Mouse (Mus musculus): ENCODE data around the gene Naa35. TPM values are rescaled to one million over a fixed set of nuclear protein-coding genes. Genes with fewer than 3 reads are reported as not detected.

Naa35 gene
- polyA plus RNA-seq, 1 experiment from 2014 or later, result 105 TPM

DNA sequence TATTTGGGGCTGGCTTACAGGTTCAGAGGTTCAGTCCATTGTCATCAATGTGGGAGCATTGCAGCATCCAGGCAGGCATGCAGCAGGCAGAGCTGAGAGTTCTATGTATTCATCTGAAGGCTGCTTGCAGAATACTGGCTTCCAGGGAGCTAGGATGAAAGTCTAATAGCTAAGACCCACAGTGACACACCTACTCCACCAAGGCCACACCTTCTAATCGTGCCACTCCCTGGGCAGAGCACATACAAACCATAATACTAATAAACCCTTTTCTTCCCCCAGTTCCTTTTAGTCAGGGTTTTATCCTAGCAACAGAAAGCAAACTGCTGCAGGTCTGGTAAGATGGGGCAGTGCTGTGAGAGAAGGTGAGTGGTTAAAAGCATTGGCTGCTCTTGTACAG is 7.6 kb downstream of the Naa35 start:
- Histone ChIP-seq H3K4me2 (replicated peaks; ENCODE audit: low read depth, low read length) (no peak overlapping the region), H3K9me3 (ENCODE audit: low read length) (no peaks in the 10 kb centered on the region), H3K27me3 (ENCODE audit: insufficient read depth, low read length) (no peaks in the 10 kb centered on the region), H3K27ac (ENCODE audit: low read length) (no peak overlapping the region), H3K9ac (replicated peaks; ENCODE audit: low read length) (no peak overlapping the region), H3K4me1 (ENCODE audit: insufficient read depth, low read length) (peaks cover 5% of the 10 kb centered on the region), H3K36me3 (ENCODE audit: insufficient read depth, low read length) (peaks cover 34% of the 10 kb centered on the region), H3K4me3 (ENCODE audit: low read length) (no peak overlapping the region)
- ATAC-seq (ENCODE audit: low FRiP score, low TSS enrichment), result no peak
- WGBS, result 84% methylated on average over 1 of the region's 1 CpGs

DNA sequence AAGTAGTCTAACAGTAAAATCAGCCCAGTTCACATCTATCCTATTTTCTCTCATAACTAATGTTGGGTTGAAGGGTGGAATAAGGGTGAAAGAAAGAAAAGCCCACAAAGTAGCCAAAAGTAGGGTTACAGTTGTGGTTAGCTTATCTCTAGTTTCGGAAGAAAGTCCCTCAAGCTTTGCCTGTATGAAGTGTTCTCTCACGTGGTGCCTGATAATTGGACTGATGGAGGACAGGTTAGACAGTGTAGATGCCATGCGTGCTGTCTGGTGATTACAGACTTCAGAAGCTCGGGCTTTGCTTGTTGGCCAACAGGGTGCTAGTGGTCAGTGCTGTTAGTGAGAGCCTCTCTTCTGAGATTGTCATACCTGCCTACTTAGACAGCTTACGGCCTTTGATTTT is 18.0 kb downstream of the Naa35 start:
- 94% methylated on average over 5 of the region's 5 CpGs for WGBS
- Histone ChIP-seq H3K9ac (replicated peaks; ENCODE audit: low read length) (no peak overlapping the region), H3K4me1 (ENCODE audit: insufficient read depth, low read length) (no peaks in the 10 kb centered on the region), H3K27me3 (ENCODE audit: insufficient read depth, low read length) (no peaks in the 10 kb centered on the region), H3K9me3 (ENCODE audit: low read length) (no peaks in the 10 kb centered on the region), H3K36me3 (ENCODE audit: insufficient read depth, low read length) (peaks cover 53% of the 10 kb centered on the region), H3K4me2 (replicated peaks; ENCODE audit: low read depth, low read length) (no peak overlapping the region), H3K4me3 (ENCODE audit: low read length) (no peak overlapping the region), H3K27ac (ENCODE audit: low read length) (no peak overlapping the region)
- ATAC-seq (ENCODE audit: low FRiP score, low TSS enrichment), result no peak

DNA sequence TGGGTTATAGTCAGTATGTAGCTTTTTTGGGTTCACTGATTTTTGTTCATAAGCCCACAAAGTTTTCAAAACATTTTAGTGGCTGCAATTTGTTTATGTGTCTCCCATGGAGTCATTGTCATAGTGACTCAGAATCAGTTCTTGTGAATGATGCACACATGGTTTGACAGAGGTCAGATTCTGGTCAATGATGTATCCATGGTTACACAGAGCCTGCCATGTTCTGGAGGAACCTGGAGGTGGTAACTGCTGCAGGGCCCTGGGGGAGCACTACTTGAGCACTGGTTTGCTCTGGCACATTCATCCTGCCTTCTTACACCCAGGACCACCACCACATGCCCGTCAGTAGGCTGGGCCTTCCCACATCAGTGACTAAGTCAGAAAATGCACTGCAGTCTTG is 19.5 kb downstream of the Naa35 start:
- H3K4me3 ChIP-seq (ENCODE audit: low read length), result no peak overlapping the region
- H3K27me3 ChIP-seq (ENCODE audit: insufficient read depth, low read length), result no peaks in the 10 kb centered on the region
- no peak; the same call in 1 of the 2 replicates for ATAC-seq (ENCODE audit: low FRiP score, low TSS enrichment)
- H3K36me3 ChIP-seq (ENCODE audit: insufficient read depth, low read length), result peaks cover 58% of the 10 kb centered on the region
- H3K27ac ChIP-seq (ENCODE audit: low read length), result no peak overlapping the region
- H3K4me1 ChIP-seq (ENCODE audit: insufficient read depth, low read length), result no peaks in the 10 kb centered on the region
- H3K9ac ChIP-seq (replicated peaks; ENCODE audit: low read length), result no peak overlapping the region
- 95% methylated on average over 1 of the region's 1 CpGs for WGBS
- H3K4me2 ChIP-seq (replicated peaks; ENCODE audit: low read depth, low read length), result no peak overlapping the region
- H3K9me3 ChIP-seq (ENCODE audit: low read length), result no peaks in the 10 kb centered on the region

DNA sequence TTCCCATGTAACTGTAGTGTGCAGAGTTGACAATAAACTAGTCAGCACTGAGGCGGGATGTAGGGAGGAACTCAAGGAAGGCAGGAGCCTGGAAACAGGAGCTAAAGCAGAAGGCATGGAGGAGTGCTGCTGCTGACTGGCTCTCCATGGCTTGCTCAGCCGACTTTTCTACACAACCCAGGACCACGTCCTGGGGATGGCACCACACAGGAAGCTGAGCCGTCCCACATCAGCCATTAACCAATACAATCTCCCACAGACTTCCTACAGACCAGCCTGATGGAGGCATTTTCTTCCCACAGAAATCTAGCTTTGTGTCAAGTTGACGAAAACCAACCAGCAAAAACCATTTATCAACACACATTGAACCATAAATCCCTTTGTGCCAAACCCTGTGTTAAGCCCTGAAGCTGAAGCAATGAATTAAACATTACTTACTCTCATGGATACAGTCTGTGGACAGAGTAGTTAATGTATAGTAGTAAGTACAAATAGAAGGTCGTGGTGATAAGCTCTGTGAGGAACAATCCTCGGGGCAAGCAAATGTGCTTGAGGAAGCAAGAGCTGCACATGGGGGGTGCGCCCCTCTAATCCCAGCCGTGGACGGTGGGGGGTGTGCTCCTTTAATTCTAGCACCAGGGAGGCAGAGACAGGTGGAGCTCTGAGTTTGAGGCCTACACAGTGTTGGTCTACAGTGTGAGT is 20.3 kb downstream of the Naa35 start:
- no peak overlapping the region for H3K4me2 ChIP-seq (replicated peaks; ENCODE audit: low read depth, low read length)
- H3K9me3 ChIP-seq (ENCODE audit: low read length), result no peaks in the 10 kb centered on the region
- no peak overlapping the region for H3K27ac ChIP-seq (ENCODE audit: low read length)
- no peaks in the 10 kb centered on the region for H3K4me1 ChIP-seq (ENCODE audit: insufficient read depth, low read length)
- ATAC-seq (ENCODE audit: low FRiP score, low TSS enrichment), result no peak
- no peak overlapping the region for H3K4me3 ChIP-seq (ENCODE audit: low read length)
- H3K27me3 ChIP-seq (ENCODE audit: insufficient read depth, low read length), result no peaks in the 10 kb centered on the region
- no peak overlapping the region for H3K9ac ChIP-seq (replicated peaks; ENCODE audit: low read length)
- peaks cover 57% of the 10 kb centered on the region for H3K36me3 ChIP-seq (ENCODE audit: insufficient read depth, low read length)
- 78% methylated on average over 10 of the region's 10 CpGs for WGBS

DNA sequence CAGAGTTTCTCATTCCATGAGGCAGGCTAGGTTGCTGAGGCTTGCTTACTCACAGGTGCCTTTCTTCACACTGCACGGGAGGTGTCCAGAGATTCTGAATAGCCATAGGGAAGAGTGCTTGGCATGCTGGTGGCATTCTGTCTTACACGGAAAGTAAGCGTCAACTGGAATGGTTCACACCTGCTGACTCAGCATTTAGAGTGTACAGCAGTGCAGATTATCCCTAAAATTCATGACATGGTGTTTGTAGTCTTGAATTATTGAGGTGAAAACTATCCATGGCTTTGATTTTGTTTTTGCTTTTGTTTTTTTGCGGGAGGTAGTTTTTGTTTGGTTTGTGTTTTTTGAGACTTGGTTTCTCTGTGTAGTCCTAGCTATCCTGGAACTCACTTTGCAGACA is 24.8 kb downstream of the Naa35 start:
- H3K36me3 ChIP-seq (ENCODE audit: insufficient read depth, low read length), result peaks cover 48% of the 10 kb centered on the region
- H3K4me3 ChIP-seq (ENCODE audit: low read length), result no peak overlapping the region
- WGBS, result 93% methylated on average over 4 of the region's 4 CpGs
- no peak overlapping the region for H3K9ac ChIP-seq (replicated peaks; ENCODE audit: low read length)
- H3K4me2 ChIP-seq (replicated peaks; ENCODE audit: low read depth, low read length), result no peak overlapping the region
- no peak overlapping the region for H3K27ac ChIP-seq (ENCODE audit: low read length)
- no peaks in the 10 kb centered on the region for H3K4me1 ChIP-seq (ENCODE audit: insufficient read depth, low read length)
- H3K27me3 ChIP-seq (ENCODE audit: insufficient read depth, low read length), result no peaks in the 10 kb centered on the region
- ATAC-seq (ENCODE audit: low FRiP score, low TSS enrichment), result no peak
- no peaks in the 10 kb centered on the region for H3K9me3 ChIP-seq (ENCODE audit: low read length)

DNA sequence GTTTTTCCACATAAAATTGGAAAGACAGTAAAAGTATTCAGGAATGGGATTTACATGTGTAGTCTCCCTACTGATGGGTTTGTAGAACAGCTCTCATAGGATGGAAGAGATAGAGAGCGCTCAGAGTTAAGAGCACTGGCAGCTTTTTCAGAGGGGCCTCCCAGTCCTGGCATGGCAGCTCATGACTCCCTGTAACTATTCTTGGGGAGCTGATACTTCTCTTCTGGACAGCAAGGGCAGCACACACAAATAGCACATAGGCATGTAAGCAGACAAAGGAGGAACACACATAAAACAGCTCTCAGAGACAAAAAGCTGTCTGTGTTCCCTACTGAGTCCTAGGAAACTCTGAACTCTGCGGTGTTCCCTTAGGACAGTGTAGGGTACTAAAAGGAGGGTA is 25.4 kb downstream of the Naa35 start:
- H3K9me3 ChIP-seq (ENCODE audit: low read length), result no peaks in the 10 kb centered on the region
- peaks cover 49% of the 10 kb centered on the region for H3K36me3 ChIP-seq (ENCODE audit: insufficient read depth, low read length)
- H3K4me2 ChIP-seq (replicated peaks; ENCODE audit: low read depth, low read length), result no peak overlapping the region
- 98% methylated on average over 2 of the region's 2 CpGs for WGBS
- H3K4me3 ChIP-seq (ENCODE audit: low read length), result no peak overlapping the region
- H3K9ac ChIP-seq (replicated peaks; ENCODE audit: low read length), result no peak overlapping the region
- ATAC-seq (ENCODE audit: low FRiP score, low TSS enrichment), result no peak
- H3K4me1 ChIP-seq (ENCODE audit: insufficient read depth, low read length), result no peaks in the 10 kb centered on the region
- no peaks in the 10 kb centered on the region for H3K27me3 ChIP-seq (ENCODE audit: insufficient read depth, low read length)
- no peak overlapping the region for H3K27ac ChIP-seq (ENCODE audit: low read length)

DNA sequence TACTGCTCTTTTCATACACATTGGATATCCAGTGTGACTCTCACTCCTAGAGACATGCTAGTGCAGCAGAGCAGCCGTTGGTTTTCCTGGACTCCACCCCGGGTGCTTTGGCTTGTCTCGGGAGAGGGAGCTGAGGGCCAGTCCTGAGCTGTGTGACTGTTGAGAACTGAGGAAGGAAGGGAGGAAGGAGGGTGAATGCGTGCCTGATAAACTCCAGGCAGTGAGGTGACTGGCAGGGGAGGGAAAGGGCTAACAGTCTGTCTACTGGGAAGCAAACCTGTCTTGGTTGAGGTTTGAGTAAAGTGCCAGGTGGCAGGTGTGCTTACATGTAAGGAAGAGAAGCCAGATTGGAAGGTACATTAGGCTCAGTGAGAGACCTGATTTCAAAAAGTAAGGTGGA is 28.8 kb downstream of the Naa35 start:
- H3K27me3 ChIP-seq (ENCODE audit: insufficient read depth, low read length), result no peaks in the 10 kb centered on the region
- H3K36me3 ChIP-seq (ENCODE audit: insufficient read depth, low read length), result peaks cover 48% of the 10 kb centered on the region
- no peaks in the 10 kb centered on the region for H3K9me3 ChIP-seq (ENCODE audit: low read length)
- no peak overlapping the region for H3K9ac ChIP-seq (replicated peaks; ENCODE audit: low read length)
- 81% methylated on average over 4 of the region's 4 CpGs for WGBS
- no peaks in the 10 kb centered on the region for H3K4me1 ChIP-seq (ENCODE audit: insufficient read depth, low read length)
- no peak for ATAC-seq (ENCODE audit: low FRiP score, low TSS enrichment)
- H3K4me2 ChIP-seq (replicated peaks; ENCODE audit: low read depth, low read length), result no peak overlapping the region
- no peak overlapping the region for H3K27ac ChIP-seq (ENCODE audit: low read length)
- no peak overlapping the region for H3K4me3 ChIP-seq (ENCODE audit: low read length)

DNA sequence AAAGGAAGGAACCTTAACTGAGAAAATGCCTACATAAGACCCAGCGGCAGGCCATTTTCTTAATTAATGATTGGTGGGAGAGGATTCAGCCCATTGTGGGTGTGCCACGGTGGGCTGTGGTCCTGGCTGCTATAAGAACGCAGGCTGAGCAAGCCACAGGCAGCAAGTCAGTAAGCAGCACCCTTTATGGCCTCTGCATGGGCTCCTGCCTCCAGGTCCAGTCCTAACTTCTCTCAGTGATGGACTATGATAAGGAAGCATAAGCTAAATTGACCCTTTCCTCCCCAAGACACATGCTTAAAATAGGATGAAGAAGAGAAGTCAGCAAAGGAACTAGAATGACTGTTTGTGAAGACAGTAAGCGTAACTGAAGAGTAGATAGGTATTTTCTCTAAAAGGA is 30.1 kb downstream of the Naa35 start:
- peaks cover 45% of the 10 kb centered on the region for H3K36me3 ChIP-seq (ENCODE audit: insufficient read depth, low read length)
- no peak overlapping the region for H3K4me2 ChIP-seq (replicated peaks; ENCODE audit: low read depth, low read length)
- 85% methylated on average over 4 of the region's 4 CpGs for WGBS
- ATAC-seq (ENCODE audit: low FRiP score, low TSS enrichment), result no peak
- H3K27ac ChIP-seq (ENCODE audit: low read length), result no peak overlapping the region
- H3K4me1 ChIP-seq (ENCODE audit: insufficient read depth, low read length), result no peaks in the 10 kb centered on the region
- no peak overlapping the region for H3K4me3 ChIP-seq (ENCODE audit: low read length)
- no peaks in the 10 kb centered on the region for H3K27me3 ChIP-seq (ENCODE audit: insufficient read depth, low read length)
- H3K9me3 ChIP-seq (ENCODE audit: low read length), result no peaks in the 10 kb centered on the region
- H3K9ac ChIP-seq (replicated peaks; ENCODE audit: low read length), result no peak overlapping the region

DNA sequence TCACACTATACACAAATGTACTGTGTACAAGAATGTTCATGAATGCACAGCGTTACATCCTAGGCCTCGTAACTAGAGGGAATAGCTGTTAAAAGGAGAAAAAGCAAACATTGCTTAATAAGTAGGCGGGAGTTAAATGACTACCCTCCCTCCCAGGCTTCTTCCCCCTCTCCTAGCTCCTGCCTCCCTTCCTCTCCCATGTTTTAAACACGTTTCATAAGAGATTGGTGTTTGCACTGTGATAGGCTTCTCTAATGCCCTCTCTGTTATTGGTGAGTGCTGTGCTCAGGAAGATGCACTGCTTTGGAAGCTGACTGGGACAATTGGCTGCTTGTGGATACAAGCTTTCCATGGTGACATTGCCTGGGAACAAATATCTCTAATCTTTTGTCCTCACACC is 30.5 kb downstream of the Naa35 start:
- H3K27ac ChIP-seq (ENCODE audit: low read length), result no peak overlapping the region
- H3K4me2 ChIP-seq (replicated peaks; ENCODE audit: low read depth, low read length), result no peak overlapping the region
- no peak for ATAC-seq (ENCODE audit: low FRiP score, low TSS enrichment)
- H3K4me1 ChIP-seq (ENCODE audit: insufficient read depth, low read length), result no peaks in the 10 kb centered on the region
- H3K9me3 ChIP-seq (ENCODE audit: low read length), result no peaks in the 10 kb centered on the region
- no peak overlapping the region for H3K9ac ChIP-seq (replicated peaks; ENCODE audit: low read length)
- H3K36me3 ChIP-seq (ENCODE audit: insufficient read depth, low read length), result peaks cover 42% of the 10 kb centered on the region
- no peak overlapping the region for H3K4me3 ChIP-seq (ENCODE audit: low read length)
- 88% methylated on average over 4 of the region's 4 CpGs for WGBS
- no peaks in the 10 kb centered on the region for H3K27me3 ChIP-seq (ENCODE audit: insufficient read depth, low read length)

DNA sequence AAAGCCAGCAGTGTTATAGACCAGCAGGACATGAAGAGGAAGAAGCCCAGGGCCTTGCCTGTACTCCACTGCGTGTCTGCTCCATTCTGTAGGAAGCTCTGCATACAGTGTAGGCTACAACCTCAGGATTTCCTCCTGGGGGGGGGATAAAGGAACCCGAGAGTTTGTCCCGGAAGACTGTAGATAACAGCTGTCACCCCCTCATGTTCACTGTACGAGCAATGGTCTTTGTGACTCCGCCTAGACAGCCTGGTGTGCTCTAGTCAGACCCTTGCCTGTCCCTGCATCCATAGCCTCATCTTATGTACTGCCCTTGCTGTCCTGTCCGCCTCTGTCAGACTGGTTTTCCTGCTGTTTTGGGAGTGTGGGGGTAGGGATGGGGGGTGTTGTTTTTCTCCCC is 33.4 kb downstream of the Naa35 start:
- H3K4me3 ChIP-seq (ENCODE audit: low read length), result no peak overlapping the region
- no peak for ATAC-seq (ENCODE audit: low FRiP score, low TSS enrichment)
- H3K9ac ChIP-seq (replicated peaks; ENCODE audit: low read length), result no peak overlapping the region
- H3K9me3 ChIP-seq (ENCODE audit: low read length), result no peaks in the 10 kb centered on the region
- H3K27me3 ChIP-seq (ENCODE audit: insufficient read depth, low read length), result no peaks in the 10 kb centered on the region
- no peaks in the 10 kb centered on the region for H3K4me1 ChIP-seq (ENCODE audit: insufficient read depth, low read length)
- H3K27ac ChIP-seq (ENCODE audit: low read length), result no peak overlapping the region
- peaks cover 44% of the 10 kb centered on the region for H3K36me3 ChIP-seq (ENCODE audit: insufficient read depth, low read length)
- no peak overlapping the region for H3K4me2 ChIP-seq (replicated peaks; ENCODE audit: low read depth, low read length)
- WGBS, result 85% methylated on average over 6 of the region's 6 CpGs
